Mouse (Mus musculus) regulatory T cell (primary cell): ENCODE results near the gene Tardbp.

Experiments
- in situ Hi-C: fragments of 300-600 bp; cut with MboI, MseI; formaldehyde crosslinking; loops from one replicate; pipeline ENCODE4 v1.15.1; 2025; ENCODE audit warnings: high pct_unique_total_duplicates

Gene Tardbp

DNA sequence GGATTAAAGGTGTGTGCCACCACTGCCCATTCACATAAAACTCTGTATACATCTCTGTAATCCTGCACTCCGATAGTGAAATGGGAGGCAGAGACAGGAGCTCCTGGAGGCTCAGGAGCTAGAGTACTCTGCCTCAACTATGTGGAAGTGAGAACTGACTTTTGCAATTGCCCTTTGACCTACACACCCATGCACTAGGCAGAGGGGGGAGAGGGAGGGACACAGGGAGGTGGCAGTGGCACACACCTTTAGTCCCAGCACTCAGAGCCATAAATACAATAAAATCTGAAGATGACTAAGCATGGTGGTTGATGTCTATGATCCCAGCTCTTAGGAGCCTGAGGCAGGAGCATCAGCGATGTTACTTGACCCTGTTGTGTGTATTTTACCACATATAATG, 12.6 kb upstream of the Tardbp start:
- in situ Hi-C loops = no loop called here

DNA sequence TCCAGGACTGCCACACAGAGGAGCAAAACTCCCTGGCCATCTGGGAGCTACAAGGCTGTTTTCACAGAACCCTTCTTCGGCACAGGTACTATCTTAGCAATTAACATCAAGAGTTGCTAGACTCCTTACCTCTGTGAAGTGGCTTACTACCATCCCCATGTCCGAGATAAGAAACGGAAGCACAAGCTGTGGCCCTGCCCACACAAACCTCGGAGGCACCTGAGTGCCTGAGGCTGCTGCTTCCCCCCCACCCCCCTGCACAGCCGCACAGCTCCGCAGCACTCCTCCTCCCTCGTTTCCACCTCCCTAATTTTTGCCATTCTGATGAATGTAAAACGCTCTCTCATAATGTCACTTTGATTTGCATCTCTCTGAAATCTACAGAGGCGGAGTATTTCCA, 11.5 kb upstream of the Tardbp start:
- in situ Hi-C loops = no loop called here

DNA sequence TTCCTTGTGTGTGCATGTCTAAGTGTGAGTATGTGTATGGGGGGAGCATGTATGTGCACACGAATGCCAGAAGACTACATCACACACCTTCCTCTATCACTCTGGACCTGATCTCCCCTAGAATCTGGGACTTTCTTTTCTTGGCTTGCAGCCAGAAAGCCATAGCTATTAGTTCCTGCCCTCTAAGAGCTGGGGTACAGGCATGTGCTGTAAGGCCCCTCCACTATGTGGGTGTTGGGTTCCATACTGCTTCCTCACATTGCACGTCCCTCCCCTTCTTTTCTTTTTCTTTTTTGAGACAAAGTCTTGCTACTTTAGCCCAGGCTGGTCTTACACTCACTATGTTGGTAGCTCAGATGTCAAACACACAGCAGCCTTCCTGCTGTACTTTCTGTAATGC, 8.5 kb upstream of the Tardbp start:
- in situ Hi-C loops = no loop called here

DNA sequence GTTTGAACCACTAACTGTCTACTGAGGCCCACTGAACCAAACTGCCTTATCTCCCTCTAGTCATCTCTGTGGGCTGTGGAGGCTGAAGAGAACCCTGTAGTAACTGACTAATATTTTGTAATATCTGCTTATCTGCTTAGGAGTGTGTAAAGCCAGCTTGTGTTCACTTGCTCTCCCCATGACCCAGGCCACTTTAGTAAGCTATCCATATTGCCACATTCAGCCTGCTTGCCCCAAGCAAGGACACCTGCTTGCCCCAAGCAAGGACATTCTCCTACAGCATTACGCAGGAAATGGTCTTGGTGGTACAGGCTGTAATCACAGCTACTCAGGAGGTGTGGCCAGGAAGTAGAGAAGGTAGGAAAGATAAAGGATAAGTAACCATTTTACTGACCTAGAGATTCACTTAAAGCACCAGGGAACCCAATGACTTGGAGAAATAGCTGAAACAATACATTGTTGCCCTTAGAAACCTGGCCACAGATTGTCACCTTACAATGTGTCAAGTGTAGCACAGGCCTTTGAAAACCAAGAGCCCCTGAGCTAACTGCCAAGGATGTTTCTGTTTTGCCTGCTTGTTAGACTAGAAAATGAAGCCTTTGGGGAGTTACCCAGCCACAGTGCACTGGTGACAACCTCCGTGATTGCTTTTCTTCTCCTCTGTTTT, 6.7 kb upstream of the Tardbp start:
- in situ Hi-C loops = no loop called here

DNA sequence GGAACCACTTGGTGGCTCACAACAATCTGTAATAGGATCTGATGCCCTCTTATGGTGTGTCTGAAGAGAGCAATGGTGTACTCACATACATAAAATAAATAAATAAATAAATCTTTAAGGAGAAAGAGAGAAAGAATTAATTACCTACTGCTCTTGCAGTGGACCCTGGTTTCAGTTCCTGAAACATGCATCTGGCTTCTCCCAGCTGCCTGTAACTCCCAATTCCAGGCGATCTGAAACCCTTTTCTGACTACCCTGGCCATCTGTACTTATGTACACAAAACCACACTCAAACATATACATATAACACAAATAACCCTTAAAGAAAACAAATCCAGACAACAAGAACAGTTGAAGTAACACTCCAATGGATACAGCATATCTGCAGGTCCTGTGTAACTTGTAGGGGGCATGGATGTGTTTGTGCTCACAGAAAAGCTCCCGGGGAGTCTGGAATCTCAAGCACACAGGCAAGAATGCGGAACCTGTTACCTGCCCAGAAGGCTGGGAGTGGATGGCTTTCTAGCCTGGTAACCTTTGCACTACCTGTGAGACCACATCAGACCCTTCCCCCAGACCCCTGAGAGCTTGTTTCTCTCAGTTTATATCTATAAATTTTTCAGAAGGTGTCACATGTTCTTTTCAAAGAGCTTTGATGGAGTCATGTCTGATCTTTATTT, 5.3 kb upstream of the Tardbp start:
- in situ Hi-C loops = no loop called here

- in situ Hi-C loops = no loop called here
Measured at GRCm38 (mm10) chr4:148627246-148627645, 427 bp upstream of the Tardbp start.

GRCm38 (mm10) chr4:148625756-148626622, 830 bp downstream of the Tardbp start:
- in situ Hi-C loops = no loop called here

DNA sequence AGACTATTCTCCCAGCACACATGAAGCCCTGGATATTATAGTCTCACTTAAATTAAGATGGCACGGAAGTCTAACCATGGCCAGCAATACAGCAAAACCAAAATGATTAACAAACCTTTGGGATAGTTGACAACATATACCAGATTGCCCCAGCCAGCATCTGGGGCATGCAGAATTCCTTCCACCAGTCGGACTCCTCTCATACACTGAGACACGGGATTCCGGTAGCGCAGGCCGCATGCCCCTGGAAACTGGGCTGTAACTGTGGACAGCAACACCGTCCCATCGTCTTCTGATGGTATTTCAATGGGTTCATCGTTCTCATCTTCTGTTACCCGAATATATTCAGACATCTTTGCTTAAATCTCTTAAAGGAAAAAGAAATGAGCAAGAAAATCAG, 1.8 kb downstream of the Tardbp start:
- in situ Hi-C loops = no loop called here

- in situ Hi-C loops = no loop called here
Measured at GRCm38 (mm10) chr4:148623609-148624008, 3.2 kb downstream of the Tardbp start.

DNA sequence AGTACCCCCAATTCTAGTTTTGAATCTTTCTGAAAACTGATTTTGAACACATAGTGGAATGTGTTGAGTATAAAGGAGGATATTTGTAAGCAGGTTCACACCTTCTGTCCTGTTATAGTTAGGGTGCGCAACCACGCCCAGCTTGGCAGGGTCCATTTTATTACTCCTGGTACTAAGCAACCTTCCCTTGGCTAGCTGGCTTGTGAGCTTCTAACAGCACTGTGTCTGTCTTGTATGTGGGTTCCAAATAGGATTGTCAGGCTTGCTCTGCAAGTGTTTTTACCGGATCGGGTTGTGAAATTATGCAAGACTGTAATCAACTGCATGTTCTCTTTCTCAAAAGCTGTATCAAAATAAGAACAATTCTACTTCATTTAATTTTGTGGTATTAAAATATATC, 4.3 kb downstream of the Tardbp start:
- in situ Hi-C loops = no loop called here

DNA sequence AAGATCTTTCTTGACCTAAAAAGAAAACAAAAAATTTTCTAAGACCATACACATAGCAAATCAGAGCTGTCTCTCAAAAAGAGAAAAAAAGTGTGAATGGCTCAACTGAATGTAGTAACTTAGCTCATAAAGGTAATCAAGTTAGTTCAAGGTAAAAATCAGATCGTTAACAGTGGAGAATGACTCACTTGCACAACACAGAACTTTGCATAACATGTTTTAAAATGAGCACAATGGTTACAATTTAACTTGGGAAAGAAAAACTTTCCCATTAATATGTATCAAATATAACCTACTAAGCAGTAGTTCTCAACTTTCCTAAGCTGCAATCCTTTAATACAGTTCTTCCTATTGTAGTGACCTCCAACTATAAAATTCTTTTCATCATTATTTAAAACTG, 6.1 kb downstream of the Tardbp start:
- in situ Hi-C loops = no loop called here

- in situ Hi-C loops = no loop called here
Measured at GRCm38 (mm10) chr4:148619805-148620204, 7.0 kb downstream of the Tardbp start.

GRCm38 (mm10) chr4:148613738-148614137, 13.1 kb downstream of the Tardbp start:
- in situ Hi-C loops = no loop called here

DNA sequence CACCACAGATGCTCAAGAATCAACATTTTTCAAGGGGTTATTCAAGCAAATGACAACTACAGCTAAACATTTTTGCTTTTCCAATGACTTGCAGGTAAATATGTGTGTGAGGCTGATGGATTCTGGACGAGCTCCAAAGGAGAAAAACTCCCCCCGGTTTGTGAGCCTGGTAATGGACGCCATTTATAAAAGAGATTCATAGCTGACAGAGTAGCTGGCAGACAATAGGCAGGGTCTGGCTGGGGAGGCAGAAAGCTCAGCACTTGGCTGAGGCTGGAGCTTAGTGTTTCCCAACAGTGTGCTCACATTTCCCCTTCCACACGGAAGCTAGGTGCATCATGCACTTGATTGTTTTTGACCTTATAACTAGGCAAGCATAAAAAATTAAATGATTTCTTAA, 14.3 kb downstream of the Tardbp start:
- in situ Hi-C loops = no loop called here

GRCm38 (mm10) chr4:148610631-148611364, 16.0 kb downstream of the Tardbp start:
- in situ Hi-C loops = no loop called here

DNA sequence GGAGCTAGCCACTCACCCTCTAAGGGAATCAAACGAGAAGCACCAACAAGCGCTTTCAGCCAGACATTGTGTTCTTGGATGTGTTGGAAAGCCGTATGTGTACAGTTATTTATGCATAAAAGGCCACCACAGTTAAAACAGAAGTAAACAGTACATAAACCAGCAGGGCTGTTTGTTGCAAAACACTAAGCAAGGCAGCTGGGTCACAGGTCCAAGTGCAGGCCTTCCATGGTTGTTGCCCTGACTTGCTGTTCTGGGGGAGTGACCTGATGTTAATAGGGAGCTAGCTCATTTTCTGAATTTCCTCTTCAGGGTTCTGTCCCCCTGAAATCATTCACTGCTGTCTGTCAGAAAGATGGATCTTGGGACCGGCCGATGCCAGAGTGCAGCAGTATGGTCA, 17.0 kb downstream of the Tardbp start:
- in situ Hi-C loops = no loop called here

- in situ Hi-C loops = no loop called here
Measured at GRCm38 (mm10) chr4:148607758-148608157, 19.1 kb downstream of the Tardbp start.

- in situ Hi-C loops = no loop called here
Measured at GRCm38 (mm10) chr4:148604541-148605165, 22.2 kb downstream of the Tardbp start.

- in situ Hi-C loops = no loop called here
Measured at GRCm38 (mm10) chr4:148604141-148604540, 22.7 kb downstream of the Tardbp start.

DNA sequence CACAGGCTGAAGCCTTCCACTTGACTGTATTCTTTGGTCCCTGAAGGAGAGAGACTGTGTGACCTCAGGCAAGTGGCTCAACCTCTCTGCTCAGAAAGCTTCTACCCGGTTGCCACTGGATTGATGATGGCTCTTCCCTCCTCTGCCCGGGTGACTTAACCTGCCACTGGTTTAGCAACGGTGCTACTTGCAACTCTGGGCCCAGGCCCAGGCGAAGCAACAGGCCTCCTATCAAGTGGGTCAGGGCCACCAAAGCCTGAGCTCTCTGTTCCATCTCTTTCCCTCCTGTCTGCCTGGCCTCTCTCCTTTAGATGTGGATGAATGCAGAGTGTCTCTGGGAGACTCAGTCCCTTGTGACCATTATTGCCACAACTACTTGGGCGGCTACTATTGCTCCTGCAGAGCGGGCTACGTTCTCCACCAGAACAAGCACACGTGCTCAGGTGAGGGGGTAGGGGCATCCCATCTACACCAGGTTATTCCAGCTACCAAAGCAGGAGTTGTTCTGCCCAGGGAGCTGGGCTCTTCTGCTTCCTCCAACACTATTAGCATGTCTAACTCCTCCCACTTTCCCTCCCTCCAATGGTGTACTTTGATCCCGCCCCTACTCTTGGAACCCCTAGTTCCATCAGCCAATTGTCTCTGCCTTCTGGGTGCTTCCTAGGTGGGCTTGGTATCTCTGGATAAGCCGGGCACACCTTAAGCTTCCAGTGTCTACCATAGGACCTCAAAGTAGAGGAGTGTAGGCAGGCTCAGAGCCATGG, 23.3 kb downstream of the Tardbp start:
- in situ Hi-C loops = no loop called here
